Mouse (Mus musculus): ENCODE measurements at regions not wholly inside any gene's neighbourhood (a gene's known extent, or its start where the extent isn't known, plus 50 kb on each side); places are given as distances from the start of the nearest gene placed in this dataset.

DNA sequence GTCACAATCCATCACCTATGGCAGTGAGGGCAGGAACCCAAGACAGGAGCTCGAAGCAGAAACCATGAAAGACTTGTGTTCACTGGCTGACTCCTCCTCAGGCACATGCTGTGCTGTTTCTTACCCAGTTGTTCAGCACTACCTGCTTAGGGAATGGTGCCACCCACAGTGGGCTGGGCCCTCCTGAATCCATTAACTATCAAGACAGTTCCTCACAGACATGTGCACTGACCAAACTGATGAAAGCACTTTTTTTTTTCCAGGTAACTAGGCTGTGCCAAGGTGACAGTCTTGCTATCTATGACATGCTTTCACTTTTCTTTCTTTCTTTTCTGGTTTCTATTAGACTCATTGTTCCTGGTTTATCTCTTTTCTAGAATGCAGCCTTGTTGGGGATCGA lies 162.1 kb upstream of the Ctnnb1 start:
- no peak for DNase-seq

GRCm38 (mm10) chr9:120767396-120767795 lies 161.6 kb upstream of the Ctnnb1 start:
- no peak for DNase-seq

- DNase-seq: no peak
Measured at GRCm38 (mm10) chr9:120769056-120769455, 160.0 kb upstream of the Ctnnb1 start.

GRCm38 (mm10) chr9:120769679-120770078 lies 159.3 kb upstream of the Ctnnb1 start:
- DNase-seq: no peak

DNA sequence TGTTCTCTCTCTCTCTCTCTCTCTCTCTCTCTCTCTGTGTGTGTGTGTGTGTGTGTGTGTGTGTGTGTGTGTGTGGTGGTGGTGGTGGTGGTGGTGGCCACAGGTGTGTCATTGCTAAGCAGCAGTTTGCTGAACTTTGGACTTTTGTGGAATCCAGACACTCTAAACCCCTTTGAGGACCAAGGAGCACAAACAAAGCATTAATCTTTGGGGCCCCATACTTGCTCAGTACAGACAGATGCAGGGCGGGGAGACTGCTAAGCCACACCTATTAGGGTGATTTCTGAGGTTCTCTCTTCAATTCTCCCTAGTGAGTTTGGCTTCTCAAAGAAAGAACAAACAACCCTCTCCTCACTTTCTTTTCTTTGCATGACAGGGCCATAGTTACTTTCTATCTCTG lies 158.1 kb upstream of the Ctnnb1 start:
- DNase-seq: no peak

- no peak for DNase-seq
Measured at GRCm38 (mm10) chr9:120771896-120772530, 157.0 kb upstream of the Ctnnb1 start.

DNA sequence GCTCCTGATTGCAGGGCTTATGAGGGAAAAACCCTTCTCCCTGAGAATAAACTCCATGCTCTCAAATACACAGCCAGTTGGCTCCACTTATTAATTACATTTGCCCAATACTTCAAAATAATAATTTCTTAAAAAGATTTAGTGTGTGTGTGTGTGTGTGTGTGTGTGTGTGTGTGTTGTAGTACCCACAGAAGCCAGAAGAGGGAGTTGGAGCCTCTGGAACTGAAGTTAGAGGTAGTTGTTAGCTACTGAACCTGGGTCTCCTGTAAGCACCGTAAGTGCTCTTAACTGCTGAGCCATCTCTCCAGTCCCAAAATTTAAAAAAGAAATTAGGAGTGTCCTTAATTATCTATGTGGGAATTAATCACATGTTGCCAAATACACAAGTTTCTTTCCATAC lies 154.8 kb upstream of the Ctnnb1 start:
- DNase-seq: no peak

GRCm38 (mm10) chr9:120774772-120775171 lies 154.2 kb upstream of the Ctnnb1 start:
- no peak for DNase-seq

DNA sequence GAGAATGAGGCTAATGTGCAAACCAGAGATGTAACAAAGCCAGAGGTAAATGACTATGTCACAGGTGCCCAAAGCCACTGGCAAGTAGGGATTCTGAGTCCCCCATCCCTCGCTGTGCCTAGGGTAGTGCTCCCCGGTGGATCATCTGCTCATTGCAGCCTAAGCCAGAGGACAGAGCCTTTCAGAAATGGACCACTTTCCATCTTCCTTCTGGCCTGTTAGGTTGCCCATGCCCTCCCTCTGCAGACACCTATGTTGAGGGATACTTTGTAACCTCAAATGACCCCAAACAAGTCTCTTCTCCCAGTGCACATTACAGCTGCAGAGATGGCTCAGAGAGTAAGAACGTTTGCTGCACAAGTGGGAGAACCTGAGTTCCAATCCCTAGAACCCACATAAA lies 153.3 kb upstream of the Ctnnb1 start:
- DNase-seq: no peak

DNA sequence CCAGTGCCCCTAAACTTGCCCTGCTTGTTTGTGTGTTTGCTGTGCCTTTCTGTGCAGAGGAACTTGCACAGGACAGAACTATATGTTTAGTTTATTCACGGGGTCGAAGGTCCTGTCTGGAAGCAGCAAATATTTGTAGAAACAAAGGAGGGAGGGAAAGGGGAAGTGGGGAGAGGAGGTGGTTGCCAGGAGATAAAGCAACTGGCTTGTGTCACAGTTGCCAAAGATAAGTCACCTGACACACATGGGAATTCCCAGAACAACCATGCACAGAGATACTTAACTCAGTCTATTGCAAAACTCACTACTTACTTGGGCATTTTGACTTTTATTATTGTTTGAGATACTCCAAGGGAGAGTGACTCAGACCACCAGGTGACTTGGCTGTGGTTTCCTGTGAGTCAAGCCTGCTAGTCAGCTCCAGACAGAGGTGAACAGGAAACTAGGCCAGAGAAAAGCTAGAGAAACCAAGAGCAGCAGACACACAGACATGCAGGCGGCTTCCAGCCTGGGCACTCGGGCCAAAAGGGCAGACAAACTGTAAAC lies 152.5 kb upstream of the Ctnnb1 start:
- DNase-seq: peak; percentile 80

- no peak for DNase-seq
Measured at GRCm38 (mm10) chr9:120777016-120777415, 152.0 kb upstream of the Ctnnb1 start.

- peak; percentile 29 for DNase-seq
Measured at GRCm38 (mm10) chr9:120777501-120777900, 151.5 kb upstream of the Ctnnb1 start.

GRCm38 (mm10) chr9:120778423-120778822 lies 150.6 kb upstream of the Ctnnb1 start:
- no peak for DNase-seq

GRCm38 (mm10) chr9:120794210-120794609 lies 134.8 kb upstream of the Ctnnb1 start:
- DNase-seq: no peak

DNA sequence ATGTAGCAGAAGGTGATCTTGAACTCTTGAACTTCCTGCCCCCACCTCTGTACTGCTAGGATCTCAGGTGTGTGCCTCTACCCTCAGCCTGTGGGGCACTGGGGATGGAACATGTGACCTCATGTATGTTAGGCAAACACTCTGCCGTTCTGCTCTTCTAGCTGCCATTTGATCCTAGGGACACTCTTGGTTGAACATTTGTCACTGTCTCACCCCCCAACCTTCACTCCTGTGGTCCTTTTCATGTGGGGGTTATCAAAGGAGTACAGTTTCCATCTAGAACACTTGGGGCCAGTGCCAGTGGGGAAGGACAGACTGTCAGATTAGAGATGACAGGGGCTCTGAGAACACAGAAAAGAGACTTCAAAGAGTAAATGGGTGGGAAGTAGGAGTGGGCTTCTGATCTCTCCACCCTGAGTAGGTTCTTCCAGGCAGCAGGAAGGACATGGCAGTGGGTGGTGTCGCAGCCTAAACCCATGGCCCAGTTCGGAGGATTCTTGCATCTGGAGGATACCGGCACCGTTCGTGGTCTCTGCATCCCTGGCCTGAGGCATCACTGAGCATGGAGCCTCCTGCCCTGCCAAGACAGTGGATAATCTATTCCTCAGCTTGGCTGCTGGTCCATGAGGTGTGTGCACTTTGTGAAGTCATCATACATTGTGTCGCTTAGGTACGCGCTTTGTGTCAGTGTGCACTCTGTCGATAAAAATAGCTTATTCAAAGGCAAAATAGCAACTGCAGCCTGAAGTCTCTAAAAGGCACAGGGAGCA lies 132.7 kb upstream of the Ctnnb1 start:
- no peak for DNase-seq

DNA sequence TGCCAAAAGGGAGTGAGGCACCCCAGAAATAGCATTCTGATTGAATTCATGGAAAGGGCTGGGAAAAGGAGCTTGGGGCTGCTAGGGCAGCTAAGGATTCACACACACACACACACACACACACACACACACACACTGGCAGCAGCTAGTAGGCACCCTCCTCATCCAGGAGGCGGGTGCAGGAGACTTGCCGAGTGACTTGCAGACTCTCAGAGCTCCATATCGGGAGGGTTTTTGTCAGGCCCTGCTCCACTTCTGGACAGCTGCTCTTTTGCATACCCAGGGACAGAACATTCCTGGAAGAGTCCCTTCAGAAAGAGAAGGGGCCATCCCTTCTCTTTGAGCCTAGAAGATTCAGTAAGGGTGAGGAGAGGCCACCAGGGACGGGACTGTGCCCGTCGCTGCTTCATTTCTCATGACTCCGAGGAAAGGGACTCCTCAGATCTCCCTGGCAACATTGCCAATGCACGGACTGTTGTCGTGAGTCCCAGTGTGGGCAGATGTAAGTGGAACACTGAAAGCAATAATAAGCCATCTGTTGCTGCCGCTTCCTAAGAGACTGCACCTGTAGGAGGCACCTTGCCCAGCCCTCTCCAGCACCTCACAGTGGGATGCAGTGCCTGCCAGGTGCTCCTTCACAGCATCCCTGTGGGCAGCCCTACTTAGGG lies 130.9 kb upstream of the Ctnnb1 start:
- DNase-seq: no peak

GRCm38 (mm10) chr9:120798901-120799300 lies 130.1 kb upstream of the Ctnnb1 start:
- no peak for DNase-seq

GRCm38 (mm10) chr9:120802646-120803045 lies 126.4 kb upstream of the Ctnnb1 start:
- peak; percentile 70 for DNase-seq

DNA sequence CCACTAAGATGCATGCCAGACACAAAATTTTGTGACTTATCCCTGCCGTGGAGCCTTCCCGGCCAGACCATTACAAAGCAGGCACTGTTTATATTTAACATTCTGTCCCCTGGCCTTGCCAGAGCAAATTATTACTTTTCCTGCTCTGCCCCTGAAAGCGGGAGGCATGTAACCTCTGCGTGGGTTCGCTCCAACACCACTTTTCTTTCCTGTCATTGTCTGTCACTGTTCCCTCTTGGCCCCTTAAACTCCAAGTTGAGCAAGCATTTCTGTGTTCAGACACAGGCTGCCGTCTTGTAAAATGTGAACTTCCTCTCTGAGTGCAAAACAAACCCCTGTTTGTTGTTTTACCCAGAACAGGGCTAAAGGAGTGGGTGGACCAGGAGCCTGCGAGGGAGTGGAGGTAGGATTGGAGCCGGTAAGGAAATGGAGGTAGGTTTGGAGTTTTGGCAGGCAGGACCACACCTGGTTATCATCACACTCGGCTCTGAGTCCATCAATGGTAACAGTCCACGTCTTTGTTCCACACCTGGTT lies 124.2 kb upstream of the Ctnnb1 start:
- DNase-seq: peak; percentile 34

- DNase-seq: no peak
Measured at GRCm38 (mm10) chr9:120808741-120809425, 120.1 kb upstream of the Ctnnb1 start.

DNA sequence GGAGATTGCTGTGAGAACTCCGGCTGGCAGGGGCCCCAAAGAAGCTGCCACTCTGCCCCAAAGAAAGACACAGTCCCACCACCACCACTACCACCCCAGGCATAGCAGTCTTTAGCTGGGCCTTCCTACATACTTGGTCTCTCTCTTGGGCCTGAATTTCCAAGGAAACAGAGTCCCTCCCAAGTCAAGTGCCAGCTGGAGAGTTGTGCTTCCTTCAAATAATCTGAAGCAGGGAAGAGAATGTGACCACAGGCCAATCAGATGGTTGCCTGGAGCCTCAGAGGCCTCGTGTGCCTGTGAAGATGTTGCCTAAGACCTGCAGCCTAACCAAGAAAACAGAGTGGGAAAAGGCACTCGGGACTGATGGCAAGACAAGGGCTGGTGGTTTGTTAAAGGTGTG lies 117.5 kb upstream of the Ctnnb1 start:
- DNase-seq: no peak

- no peak for DNase-seq
Measured at GRCm38 (mm10) chr9:120812667-120813210, 116.3 kb upstream of the Ctnnb1 start.
